Comparison of ENCODE assay signal across 9 mouse cellular contexts in the genomic region with DNA sequence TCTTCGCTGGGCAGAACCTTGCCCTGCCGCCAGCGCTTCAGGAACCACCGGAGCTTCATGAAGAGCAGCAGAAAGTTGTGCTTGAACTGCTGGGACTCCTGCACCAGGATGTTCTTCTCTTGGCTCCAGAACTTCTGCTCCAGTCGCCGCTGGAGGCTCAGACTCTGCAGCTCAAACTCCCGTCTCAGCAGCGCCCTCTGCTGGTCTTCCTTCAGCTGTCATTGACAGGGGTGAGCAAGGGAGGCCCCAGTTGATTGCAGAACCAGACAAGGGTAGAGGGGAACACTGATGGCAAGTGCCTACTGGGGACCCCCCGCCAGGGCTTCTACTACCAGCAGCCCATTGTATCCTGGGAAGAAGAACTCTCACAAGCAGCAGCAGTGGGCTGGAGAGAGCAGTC. TPM values are rescaled to one million over a fixed set of nuclear protein-coding genes. Genes with fewer than 3 reads are reported as not detected.
DNase-seq lines count a peak whose midpoint lies in the region; ATAC-seq lines count a peak whose summit lies in the region.
"Had no signal": no experiment of that assay in that cellular context is flagged by ENCODE, and none has a peak within 500 bp of the region (broad histone marks: within the 10 kb centered on the region; RNA-seq: fewer than 3 reads in every experiment).

No protein-coding gene starts in this region.

- ATAC-seq in CD4-positive, CD25-positive, alpha-beta regulatory T cell, adult 4 months = peak; percentile 26
- peak; percentile 39; the same call in 1 of the 2 replicates for ATAC-seq in embryonic facial prominence, embryonic 12.5 days (ENCODE audit: insufficient number of reproducible peaks, insufficient read depth, low FRiP score, low TSS enrichment)
- ATAC-seq in lung, embryonic 15.5 days (ENCODE audit: borderline replicate concordance, extremely low read depth, low FRiP score, low TSS enrichment) = 0 out of 2 replicates have a peak, but pooled peaks have one; percentile 21

- H3K4me1 ChIP-seq in embryonic facial prominence, embryonic 12.5 days = no peaks in the 10 kb centered on the region
- H3K4me1 ChIP-seq in heart, embryonic 10.5 days = peaks cover 21% of the 10 kb centered on the region
- no peaks in the 10 kb centered on the region for H3K4me1 ChIP-seq in lung, embryonic 15.5 days

- H3K9me3 ChIP-seq in embryonic facial prominence, embryonic 12.5 days = no peaks in the 10 kb centered on the region
- H3K9me3 ChIP-seq in heart, embryonic 10.5 days = no peaks in the 10 kb centered on the region
- no peaks in the 10 kb centered on the region for H3K9me3 ChIP-seq in lung, embryonic 15.5 days

- H3K4me3 ChIP-seq in embryonic facial prominence, embryonic 12.5 days = no peak overlapping the region
- H3K4me3 ChIP-seq in heart, embryonic 10.5 days = no peak overlapping the region
- H3K4me3 ChIP-seq in lung, embryonic 15.5 days = no peak overlapping the region

- peaks cover 91% of the 10 kb centered on the region for H3K36me3 ChIP-seq in embryonic facial prominence, embryonic 12.5 days
- peaks cover 92% of the 10 kb centered on the region for H3K36me3 ChIP-seq in heart, embryonic 10.5 days
- peaks cover 82% of the 10 kb centered on the region for H3K36me3 ChIP-seq in lung, embryonic 15.5 days

- no peak overlapping the region for H3K27ac ChIP-seq in embryonic facial prominence, embryonic 12.5 days
- no peak overlapping the region; the same call in 1 of the 2 replicates for H3K27ac ChIP-seq in heart, embryonic 10.5 days
- no peak overlapping the region for H3K27ac ChIP-seq in lung, embryonic 15.5 days

- 45% methylated on average over 9 of the region's 9 CpGs for WGBS in embryonic facial prominence, embryonic 12.5 days
- WGBS in heart, embryonic 10.5 days = 41% methylated on average over 9 of the region's 9 CpGs
- 44% methylated on average over 9 of the region's 9 CpGs for WGBS in lung, embryonic 15.5 days

- no peak overlapping the region for H3K9ac ChIP-seq in embryonic facial prominence, embryonic 12.5 days
- H3K9ac ChIP-seq in lung, embryonic 15.5 days = no peak overlapping the region

- DNase-seq in adrenal gland, postnatal 14 days = peak; percentile 92
- peak; percentile 91 for DNase-seq in heart, embryonic 10.5 days (ENCODE audit: low spot score)
- peak; percentile 83 to 97 for DNase-seq in kidney, postnatal 36 days
- peak; percentile 92 for DNase-seq in retina, embryonic 14.5 days (ENCODE audit: low spot score)
- peak; percentile 76 to 80 for DNase-seq in thymus, postnatal 36 days

- H3K27me3 ChIP-seq in embryonic facial prominence, embryonic 12.5 days = no peaks in the 10 kb centered on the region
- no peaks in the 10 kb centered on the region for H3K27me3 ChIP-seq in heart, embryonic 10.5 days (ENCODE audit: insufficient read depth, poor library complexity, severe bottlenecking)
- H3K27me3 ChIP-seq in lung, embryonic 15.5 days = no peaks in the 10 kb centered on the region

- H3K4me2 ChIP-seq in embryonic facial prominence, embryonic 12.5 days (replicated peaks) = no peak overlapping the region
- H3K4me2 ChIP-seq in lung, embryonic 15.5 days = no peak overlapping the region

RNA-seq across cellular contexts. Expression of gene Dsn1, which starts 23.9 kb away (rescaled TPM):
- polyA plus RNA-seq in CD4-positive, CD25-positive, alpha-beta regulatory T cell, adult 4 months (2017; shearing (Covaris generic)) = 10 to 100 TPM; 10.8 to 16.6 TPM
- total RNA-seq in adrenal gland, postnatal 14 days (2021) = 8.3 and 9.2 TPM in 2 replicates
- polyA plus RNA-seq in embryonic facial prominence, embryonic 12.5 days (2016; fragmentation: Nextera tagmentation; extraction: Ambion mirVana) = 45.1 and 49.6 TPM in 2 replicates
- 43.7 and 44.0 TPM in 2 replicates for polyA plus RNA-seq in heart, embryonic 10.5 days (2016; fragmentation: Nextera tagmentation; extraction: Ambion mirVana)
- polyA plus RNA-seq in lung, embryonic 15.5 days (2015; fragmentation: Nextera tagmentation; extraction: Ambion mirVana) = 39.0 and 40.9 TPM in 2 replicates

RNA-seq across cellular contexts. Expression of gene Ndrg3, which starts 38.9 kb away (rescaled TPM):
- polyA plus RNA-seq in CD4-positive, CD25-positive, alpha-beta regulatory T cell, adult 4 months (2017; shearing (Covaris generic)) = 100 to 1,000 TPM; 155 to 181 TPM
- total RNA-seq in adrenal gland, postnatal 14 days (2021) = 53.4 and 64.4 TPM in 2 replicates
- 45.3 and 46.1 TPM in 2 replicates for polyA plus RNA-seq in embryonic facial prominence, embryonic 12.5 days (2016; fragmentation: Nextera tagmentation; extraction: Ambion mirVana)
- polyA plus RNA-seq in heart, embryonic 10.5 days (2016; fragmentation: Nextera tagmentation; extraction: Ambion mirVana) = 42.1 and 46.2 TPM in 2 replicates
- 43.2 and 49.7 TPM in 2 replicates for polyA plus RNA-seq in lung, embryonic 15.5 days (2015; fragmentation: Nextera tagmentation; extraction: Ambion mirVana)

RNA-seq across cellular contexts. Expression of gene Soga1, which starts 48.2 kb away (rescaled TPM):
- under 1 TPM in 1 of 2 experiments, not detected in 1; 0.16 TPM for polyA plus RNA-seq in CD4-positive, CD25-positive, alpha-beta regulatory T cell, adult 4 months (2017; shearing (Covaris generic))
- 31.9 and 33.5 TPM in 2 replicates for total RNA-seq in adrenal gland, postnatal 14 days (2021)
- 5.7 and 7.8 TPM in 2 replicates for polyA plus RNA-seq in embryonic facial prominence, embryonic 12.5 days (2016; fragmentation: Nextera tagmentation; extraction: Ambion mirVana)
- polyA plus RNA-seq in heart, embryonic 10.5 days (2016; fragmentation: Nextera tagmentation; extraction: Ambion mirVana) = 2.2 and 3.9 TPM in 2 replicates
- polyA plus RNA-seq in lung, embryonic 15.5 days (2015; fragmentation: Nextera tagmentation; extraction: Ambion mirVana) = 4.1 and 5.1 TPM in 2 replicates

RNA-seq across cellular contexts. Expression of gene Tldc2, which starts 56.1 kb away (rescaled TPM):
- not detected for polyA plus RNA-seq in CD4-positive, CD25-positive, alpha-beta regulatory T cell, adult 4 months (2017; shearing (Covaris generic))
- not detected in 2 replicates for total RNA-seq in adrenal gland, postnatal 14 days (2021)
- not detected in 2 replicates for polyA plus RNA-seq in embryonic facial prominence, embryonic 12.5 days (2016; fragmentation: Nextera tagmentation; extraction: Ambion mirVana)
- not detected in 2 replicates for polyA plus RNA-seq in heart, embryonic 10.5 days (2016; fragmentation: Nextera tagmentation; extraction: Ambion mirVana)
- not detected in 2 replicates for polyA plus RNA-seq in lung, embryonic 15.5 days (2015; fragmentation: Nextera tagmentation; extraction: Ambion mirVana)
- polyA plus RNA-seq: heart, embryonic 14.5 days had no signal
